Mouse (Mus musculus) heart, adult 2 months (tissue): ENCODE data around the gene Olfr965.

Experiments used
- CTCF ChIP-seq: fragments of 200-600 bp; IDR thresholded peaks from 2 replicates; pipeline ENCODE4 v1.8.1; 2022; ENCODE audit warnings: antibody characterized with exemption, mild to moderate bottlenecking, moderate library complexity
- EP300 ChIP-seq: fragments of 200-500 bp; IDR thresholded peaks from 2 replicates; pipeline ENCODE4 v1.6.1; 2011; ENCODE audit warnings: low read depth, low read length, control low read depth; ENCODE audit not compliant: insufficient read depth
- POLR2A ChIP-seq: fragments of 200-500 bp; IDR thresholded peaks from 2 replicates; pipeline ENCODE4 v1.6.1; 2011; ENCODE audit warnings: mild to moderate bottlenecking, low read depth, low read length, control low read depth; ENCODE audit not compliant: insufficient read depth

- TF ChIP-seq CTCF (no peak), EP300 (no peak), POLR2A (no peak)
Observed at GRCm38 (mm10) chr9:39745949-39746348, 34.8 kb downstream of the Olfr965 start, which contains the start of gene Olfr967.
